Mouse (Mus musculus): Measurements from ENCODE around the gene Cdyl2.

- TF ChIP-seq CTCF (IDR thresholded peaks at IDR 0.05) (no peak), EP300 (IDR thresholded peaks at IDR 0.05) (no peak)
Measured at GRCm38 (mm10) chr8:116590106-116590505, 142.7 kb downstream of the Cdyl2 start.

Data from lung, postnatal 0 days (tissue).